Mouse (Mus musculus): ENCODE measurements around the gene Llgl1.
A peak's percentile ranks its signal among the peaks of the same experiment; 100 is the strongest.

DNA sequence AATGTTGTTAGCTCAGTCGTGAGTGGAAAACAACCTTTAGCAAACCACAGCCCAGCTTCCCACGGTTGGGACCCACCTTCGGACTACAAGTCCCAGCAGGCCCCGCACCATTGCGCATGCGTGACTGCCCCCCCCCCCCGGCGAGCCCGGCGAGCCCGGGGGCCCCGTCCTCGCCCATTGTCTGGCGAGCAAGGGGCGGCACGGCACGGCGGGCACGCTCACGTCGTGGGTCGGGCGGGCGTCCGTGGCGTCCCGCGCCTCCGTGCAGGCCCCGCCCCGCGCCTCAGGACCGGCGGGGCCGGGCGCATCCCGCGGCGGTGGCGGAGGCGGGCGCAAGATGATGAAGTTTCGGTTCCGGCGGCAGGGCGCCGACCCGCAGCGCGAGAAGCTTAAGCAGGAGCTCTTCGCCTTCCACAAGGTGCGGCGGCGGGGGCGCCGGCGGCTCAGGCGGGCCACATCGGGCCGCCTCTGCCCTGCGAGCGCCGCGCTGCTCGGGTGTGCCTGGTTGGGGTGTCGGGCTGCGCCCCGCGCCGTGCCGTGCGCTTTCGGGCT, at the start of gene Llgl1:
- TF ChIP-seq CTCF (IDR thresholded peaks at IDR 0.05; ENCODE audit: control insufficient read depth, insufficient read depth, low read length) (no peak), POLR2A (IDR thresholded peaks at IDR 0.05; ENCODE audit: borderline replicate concordance, control insufficient read depth, low read depth, low read length) (peak; percentile 65; the same call in 1 of the 2 replicates)

Measured in bone marrow, adult 2 months (tissue).